Mouse (Mus musculus) lung, postnatal 10 days (tissue): Measurements from ENCODE around the gene Rhog.

ENCODE experiments used
- DNase-seq: peaks from one replicate; pipeline ENCODE4 v3.0.0; 2021

The Rhog gene

DNA sequence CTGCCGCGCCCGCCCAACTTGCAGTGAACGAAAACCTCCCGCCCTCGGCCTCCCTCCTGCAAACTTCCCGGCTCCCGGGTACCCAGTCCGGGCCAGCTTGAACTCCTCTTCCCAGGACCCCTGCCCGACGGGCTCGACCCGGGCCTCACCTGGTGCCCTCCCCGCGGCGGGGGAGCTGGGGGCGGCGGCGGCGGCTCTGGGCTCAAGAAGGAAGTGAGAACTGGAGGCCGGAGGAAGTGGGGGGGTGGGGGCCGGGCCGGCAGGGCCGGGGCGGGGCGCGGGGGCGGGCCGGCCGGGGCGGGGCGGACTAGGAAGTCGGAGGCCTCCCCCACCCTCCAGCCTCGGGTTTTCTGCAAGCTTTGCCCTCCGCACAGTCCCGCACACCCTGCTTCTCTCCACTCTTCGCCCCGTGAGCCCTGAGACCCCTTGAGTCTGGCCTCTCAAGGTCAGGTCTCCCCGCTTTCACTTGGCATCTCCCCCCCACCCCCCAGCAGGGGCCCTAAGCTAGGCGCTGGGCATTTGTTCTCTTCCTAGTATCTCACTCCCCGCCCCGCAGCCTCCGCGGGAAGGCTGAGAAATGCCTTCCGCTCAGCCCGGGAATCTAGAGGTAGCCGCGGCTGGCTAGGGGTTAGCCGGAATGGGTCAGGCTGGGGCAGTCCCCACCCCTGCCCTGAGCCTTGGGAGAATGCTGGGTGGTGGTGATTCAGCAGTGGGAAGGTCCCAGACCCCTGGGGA is 5.8 kb downstream of the Rhog start:
- DNase-seq = peak; percentile 83

- DNase-seq = peak; percentile 61
Observed at GRCm38 (mm10) chr7:102249531-102249895, 6.3 kb downstream of the Rhog start.

DNA sequence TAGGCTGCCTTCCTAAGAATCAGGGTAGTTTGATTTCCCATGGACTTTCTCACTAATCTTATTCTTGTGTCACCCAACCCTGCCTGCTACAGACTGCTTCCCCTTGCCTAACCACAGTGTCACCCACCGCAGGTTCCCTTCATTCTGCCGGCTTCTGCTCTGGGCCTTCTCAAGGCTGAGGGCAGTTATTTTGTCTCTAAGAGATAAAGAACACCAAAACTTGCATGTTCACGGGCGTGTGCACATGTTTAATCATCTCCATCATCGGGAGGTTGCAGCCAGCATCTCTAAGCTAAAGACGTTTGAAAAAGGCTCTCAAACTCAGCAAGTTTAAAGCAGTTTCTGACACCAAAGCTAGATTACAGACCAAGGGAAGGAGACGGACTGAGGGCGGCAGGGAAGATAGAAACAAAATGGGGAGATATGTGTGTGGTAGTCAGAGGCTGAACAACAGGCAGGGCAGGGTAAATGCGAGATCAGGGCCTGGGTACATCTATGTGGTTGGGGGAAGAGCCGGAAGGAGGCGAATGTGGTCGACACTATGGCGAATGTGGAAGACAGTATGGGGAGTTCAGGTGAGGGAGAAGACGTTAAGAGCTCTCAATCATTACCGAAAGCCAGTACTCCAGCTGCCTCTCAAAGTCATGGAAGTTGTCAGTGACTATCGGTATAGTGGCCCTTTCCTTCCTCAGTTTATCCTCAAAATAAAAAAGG is 7.0 kb downstream of the Rhog start:
- DNase-seq = no peak

- peak; percentile 53 for DNase-seq
Observed at GRCm38 (mm10) chr7:102246956-102247797, 8.7 kb downstream of the Rhog start.

- DNase-seq = no peak
Observed at GRCm38 (mm10) chr7:102246265-102246664, 9.6 kb downstream of the Rhog start.

DNA sequence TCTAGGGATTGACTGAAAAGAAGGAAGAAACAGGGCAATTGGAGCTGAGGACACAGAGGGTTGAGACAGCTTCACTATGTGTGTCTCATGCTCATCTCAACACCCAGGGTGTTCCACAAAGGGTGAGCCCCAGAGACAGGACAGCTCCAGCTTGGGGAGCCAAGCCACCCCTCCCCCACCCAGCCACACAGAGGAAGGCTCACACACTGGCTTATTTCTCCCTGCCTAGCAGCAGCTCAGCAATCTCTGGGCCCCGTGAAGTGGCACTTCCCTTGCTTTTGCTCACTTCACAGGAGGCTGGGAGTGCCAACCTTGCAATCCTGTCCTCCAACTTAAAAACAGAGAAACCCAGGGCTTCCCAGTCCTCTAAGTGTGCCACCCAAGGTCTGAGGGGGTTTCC is 10.1 kb downstream of the Rhog start:
- peak; percentile 72 for DNase-seq

DNA sequence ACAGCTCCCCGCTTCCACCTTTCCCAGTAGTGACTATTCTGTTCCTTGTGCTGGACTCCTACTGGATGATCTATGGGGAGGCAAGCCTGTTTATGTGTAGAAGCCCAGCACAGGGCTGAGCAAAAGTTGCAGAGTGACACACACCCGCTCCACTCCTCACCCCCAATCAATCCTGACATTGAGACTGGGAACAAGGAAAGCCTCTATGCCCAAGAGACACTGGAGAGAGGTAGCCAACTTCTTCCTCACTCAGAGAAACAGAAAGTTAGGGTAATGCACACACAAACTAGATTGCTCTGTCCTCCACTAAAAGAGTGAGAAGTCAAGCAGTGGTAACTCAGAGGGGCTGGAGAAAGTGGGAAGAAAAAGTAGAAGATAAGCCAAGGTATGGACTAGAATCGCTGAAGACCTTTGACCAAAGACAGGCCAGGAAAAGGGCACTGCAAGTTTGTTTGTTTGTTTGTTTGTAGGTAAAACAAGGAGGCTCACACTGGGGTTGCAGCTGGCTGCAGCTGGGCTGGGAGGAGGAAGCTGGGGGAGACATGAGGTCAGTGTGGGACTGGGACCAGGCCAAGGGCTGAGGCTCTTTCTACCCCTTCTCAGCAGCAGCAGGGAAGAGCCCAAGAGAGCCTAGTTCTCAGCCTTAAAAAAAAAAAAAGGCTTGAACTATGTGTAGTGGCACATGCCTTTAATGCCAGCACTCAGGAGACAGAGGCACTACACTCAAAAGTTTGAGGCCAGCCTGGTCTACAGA is 10.9 kb downstream of the Rhog start:
- peak; percentile 69 for DNase-seq

- DNase-seq = peak; percentile 63
Observed at GRCm38 (mm10) chr7:102243870-102244269, 12.0 kb downstream of the Rhog start.

DNA sequence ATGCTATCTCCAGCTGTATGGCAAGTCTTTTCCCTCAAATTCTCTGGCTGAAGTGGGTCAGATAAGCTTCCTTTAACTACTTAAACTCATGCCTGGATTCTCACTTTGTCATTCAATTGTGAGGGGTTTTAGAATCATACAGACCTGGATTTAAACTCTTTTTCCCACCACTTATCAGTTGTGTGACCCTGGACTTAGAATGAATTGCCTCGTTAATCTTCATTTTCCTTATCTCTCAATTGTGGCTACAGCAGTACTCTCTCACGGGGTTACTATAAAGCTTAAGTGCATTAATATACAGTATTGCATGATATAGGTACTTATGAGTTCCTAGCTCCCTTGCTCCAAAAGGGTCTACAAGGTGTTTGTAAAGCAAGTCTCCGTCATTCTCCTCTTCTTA is 12.9 kb downstream of the Rhog start:
- no peak for DNase-seq

- no peak for DNase-seq
Observed at GRCm38 (mm10) chr7:102242371-102242770, 13.5 kb downstream of the Rhog start.

GRCm38 (mm10) chr7:102239591-102239990 is 16.3 kb downstream of the Rhog start:
- DNase-seq = no peak

GRCm38 (mm10) chr7:102238686-102239286 is 17.1 kb downstream of the Rhog start:
- DNase-seq = no peak

DNA sequence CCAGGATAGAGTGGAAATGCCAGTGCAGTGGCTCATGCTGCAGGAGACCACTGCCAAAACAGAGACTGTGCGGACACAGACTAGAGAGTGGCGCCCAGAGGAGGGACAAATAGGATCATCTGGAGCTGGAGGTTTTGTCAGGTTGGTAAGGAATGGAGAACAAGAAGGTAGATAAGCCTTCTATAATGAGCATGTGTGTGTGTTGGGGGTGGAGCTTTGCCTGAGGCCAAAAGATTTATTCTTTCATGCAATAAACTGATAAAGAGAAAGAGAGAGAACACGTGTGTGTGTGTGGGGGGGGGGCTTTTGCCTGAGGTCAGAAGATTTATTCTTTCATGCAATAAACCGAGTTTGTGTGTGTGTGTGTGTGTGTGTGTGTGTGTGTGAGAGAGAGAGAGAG is 22.8 kb downstream of the Rhog start:
- no peak for DNase-seq

- peak; percentile 81 for DNase-seq
Observed at GRCm38 (mm10) chr7:102229814-102230213, 26.0 kb downstream of the Rhog start.

- no peak for DNase-seq
Observed at GRCm38 (mm10) chr7:102228049-102228670, 27.7 kb downstream of the Rhog start.

GRCm38 (mm10) chr7:102226051-102226450 is 29.8 kb downstream of the Rhog start:
- DNase-seq = no peak

DNA sequence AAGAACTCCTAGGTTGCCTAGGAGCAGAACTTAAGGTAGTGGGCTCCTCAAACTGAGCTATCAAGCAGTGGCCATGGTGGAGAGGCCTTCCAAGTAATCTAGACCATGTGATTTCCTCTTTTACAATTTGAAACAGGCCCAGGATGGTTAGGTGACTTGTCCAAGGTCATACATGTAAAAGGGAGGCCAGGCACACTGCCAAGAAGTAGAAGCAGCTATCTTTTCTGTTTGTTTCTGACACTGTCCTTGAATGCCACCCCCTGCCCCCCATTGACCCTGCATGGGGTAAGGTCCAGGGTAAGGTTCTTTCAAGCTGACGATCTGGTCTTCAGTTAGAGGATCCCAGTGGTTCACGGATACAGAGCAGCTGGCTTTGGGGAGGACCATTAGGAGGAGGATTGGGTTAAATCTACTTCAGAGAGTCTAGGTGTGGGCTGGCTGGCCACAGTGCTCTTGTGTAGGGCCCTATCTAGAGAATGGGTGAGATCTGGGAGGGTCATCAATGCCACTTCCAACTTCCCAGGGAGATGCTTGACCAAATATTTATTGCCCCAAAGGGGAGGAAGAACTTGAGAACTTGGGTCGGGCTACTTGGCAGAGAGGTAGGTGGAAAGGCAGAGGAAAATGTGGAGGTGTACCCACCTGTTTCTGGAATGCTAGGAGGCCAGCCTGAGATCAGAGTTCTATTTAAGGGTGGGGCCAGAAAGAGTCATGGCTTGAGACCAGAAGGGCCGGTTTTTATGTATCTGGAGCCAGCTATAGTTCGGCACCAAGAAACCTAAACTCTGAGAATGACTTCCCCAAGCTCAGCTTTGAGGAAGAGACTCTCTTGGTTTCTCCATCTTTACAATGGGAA is 31.7 kb downstream of the Rhog start:
- no peak for DNase-seq

DNA sequence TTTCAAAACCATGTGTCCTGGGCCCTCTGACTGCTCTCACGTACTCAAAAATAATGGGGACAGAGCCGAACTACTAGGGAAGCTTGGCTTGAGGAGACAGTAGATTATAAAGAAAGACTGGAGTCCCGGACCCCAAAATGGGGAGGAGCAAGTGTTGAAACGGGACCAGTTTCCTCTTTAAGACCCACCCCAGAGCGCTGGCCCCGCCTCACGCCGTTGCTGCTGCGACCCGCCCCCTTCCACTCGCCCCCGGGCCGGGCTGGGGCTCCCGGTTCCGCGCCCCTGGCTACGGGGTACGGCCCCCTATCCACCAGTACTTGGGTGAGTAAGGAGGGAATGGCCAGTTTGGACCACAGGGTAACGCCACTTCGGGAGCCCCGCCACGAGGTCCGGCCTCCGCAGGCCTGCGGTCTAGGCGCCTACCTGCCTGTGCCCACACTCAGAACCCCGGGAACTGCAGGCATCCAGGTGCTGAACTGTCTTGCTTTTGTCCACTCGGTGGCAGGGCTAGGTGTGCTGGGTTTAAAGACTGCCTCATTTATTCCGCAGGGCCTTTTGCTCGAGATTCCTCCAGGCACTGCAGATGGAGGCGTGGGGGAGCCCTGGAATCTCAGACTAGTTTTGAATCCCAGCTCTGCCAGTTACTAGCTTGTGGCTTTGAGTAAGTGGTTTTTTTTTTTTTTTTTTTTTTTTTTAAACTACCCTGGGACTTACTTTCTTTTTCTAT is 32.9 kb downstream of the Rhog start:
- peak; percentile 85 for DNase-seq

GRCm38 (mm10) chr7:102222336-102222735 is 33.5 kb downstream of the Rhog start:
- DNase-seq = peak; percentile 72

- no peak for DNase-seq
Observed at GRCm38 (mm10) chr7:102221899-102222298, 34.0 kb downstream of the Rhog start.
